Mouse (Mus musculus) heart, adult 2 months (tissue): ENCODE data around the gene Nme6.

ENCODE experiments used
- CTCF ChIP-seq: fragments of 200-600 bp; IDR thresholded peaks from 2 replicates; pipeline ENCODE4 v1.8.1; 2022; ENCODE audit warnings: antibody characterized with exemption, mild to moderate bottlenecking, moderate library complexity
- EP300 ChIP-seq: fragments of 200-500 bp; IDR thresholded peaks from 2 replicates; pipeline ENCODE4 v1.6.1; 2011; ENCODE audit warnings: low read depth, low read length, control low read depth; ENCODE audit not compliant: insufficient read depth
- POLR2A ChIP-seq: fragments of 200-500 bp; IDR thresholded peaks from 2 replicates; pipeline ENCODE4 v1.6.1; 2011; ENCODE audit warnings: mild to moderate bottlenecking, low read depth, low read length, control low read depth; ENCODE audit not compliant: insufficient read depth

GRCm38 (mm10) chr9:109811980-109812379, 20.6 kb upstream of the Nme6 start, which contains the start of gene Spink8:
- TF ChIP-seq CTCF = no peak
- no peak for TF ChIP-seq EP300
- no peak for TF ChIP-seq POLR2A
